Mouse (Mus musculus): ENCODE data around the gene Rapgef2.
"Not testable (repeated sequence)": the region's sequence is repeated elsewhere in the genome, so short reads cannot be mapped to it uniquely, and the experiment has no call there.

GRCm38 (mm10) chr3:79058491-79058890 is 227.8 kb downstream of the Rapgef2 start:
- not testable (repeated sequence) for TF ChIP-seq GATA1, TAL1 (IDR thresholded peaks at IDR 0.05; ENCODE audit: low read length)
